Mouse (Mus musculus): Measurements from ENCODE around the gene Terf2ip. TPM values are rescaled to one million over a fixed set of nuclear protein-coding genes. Genes with fewer than 3 reads are reported as not detected.

Terf2ip gene
- polyA plus RNA-seq (2017; shearing (Covaris generic)) = 27.0 TPM

DNA sequence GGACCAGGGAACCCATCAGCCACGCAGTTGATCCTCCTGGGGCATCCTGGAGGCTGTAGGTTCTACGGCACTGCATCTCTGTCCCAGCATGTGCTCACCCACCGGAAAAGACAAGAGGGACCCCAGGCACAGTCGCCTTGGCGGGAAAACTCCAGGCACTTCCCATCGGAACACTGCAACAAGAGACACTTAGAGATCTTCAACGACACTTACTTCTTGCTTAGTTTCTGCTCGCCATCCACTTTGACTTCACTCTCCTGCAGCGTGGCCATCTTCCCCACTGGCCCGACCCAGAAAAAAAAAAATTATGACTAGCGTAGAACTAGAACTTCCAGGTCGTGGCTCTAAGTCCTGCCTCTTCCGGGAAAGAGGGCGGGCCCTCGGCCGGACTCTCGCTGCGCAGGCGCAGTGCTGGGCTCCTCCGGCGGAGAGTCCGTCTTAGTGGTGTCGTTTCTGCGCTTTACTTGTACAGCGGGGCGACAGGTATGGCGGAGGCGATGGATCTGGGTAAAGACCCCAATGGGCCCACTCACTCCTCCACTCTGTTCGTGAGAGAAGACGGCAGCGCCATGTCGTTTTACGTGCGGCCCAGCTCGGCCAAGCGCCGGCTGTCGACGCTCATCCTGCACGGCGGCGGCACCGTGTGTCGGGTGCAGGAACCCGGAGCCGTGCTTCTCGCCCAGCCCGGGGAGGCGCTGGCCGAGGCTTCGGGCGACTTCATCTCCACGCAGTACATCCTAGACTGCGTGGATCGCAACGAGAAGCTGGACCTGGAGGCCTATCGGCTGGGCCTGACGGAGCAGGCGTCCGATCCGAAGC is at the start of gene Terf2ip, which contains the start of gene Kars:
Gene Terf2ip, plus strand, starts transcription at position 402 of the 819 bp plus-strand sequence.
Gene Kars, minus strand, starts transcription at position 327 of the 819 bp plus-strand sequence.

DNA sequence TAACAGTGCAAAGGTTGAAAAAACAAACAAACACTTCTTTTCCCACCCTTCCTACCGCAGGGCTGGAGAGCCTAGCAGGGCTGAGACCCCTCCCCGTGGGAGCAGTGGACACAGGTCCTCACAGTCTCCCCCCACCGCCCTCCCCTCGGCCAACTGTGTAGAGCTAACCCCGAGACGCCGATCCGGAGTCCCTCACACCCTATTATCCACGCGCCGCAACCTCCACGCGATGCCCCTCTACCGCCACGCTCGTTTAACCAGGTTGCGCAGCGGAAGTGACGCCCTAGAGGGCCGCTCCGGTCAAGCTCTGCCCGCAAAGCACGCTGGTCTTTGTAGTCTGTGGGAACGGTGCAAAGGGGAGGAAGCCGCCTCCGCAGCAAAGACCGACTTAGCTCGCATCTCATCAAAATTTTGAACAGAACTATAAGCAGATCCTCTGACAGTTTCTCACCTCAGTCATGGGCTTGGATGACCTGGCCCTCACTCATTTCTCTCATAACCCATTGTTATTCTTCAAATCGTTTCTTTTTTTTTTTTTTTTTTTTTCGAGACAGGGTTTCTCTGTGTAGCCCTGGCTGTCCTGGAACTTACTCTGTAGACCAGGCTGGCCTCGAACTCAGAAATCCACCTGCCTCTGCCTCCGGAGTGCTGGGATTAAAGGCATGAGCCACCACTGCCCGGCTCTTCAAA is 19.0 kb upstream of the Terf2ip start, which contains the start of gene Adat1:
Gene Adat1, minus strand, starts transcription at position 290 of the 690 bp plus-strand sequence.

DNA sequence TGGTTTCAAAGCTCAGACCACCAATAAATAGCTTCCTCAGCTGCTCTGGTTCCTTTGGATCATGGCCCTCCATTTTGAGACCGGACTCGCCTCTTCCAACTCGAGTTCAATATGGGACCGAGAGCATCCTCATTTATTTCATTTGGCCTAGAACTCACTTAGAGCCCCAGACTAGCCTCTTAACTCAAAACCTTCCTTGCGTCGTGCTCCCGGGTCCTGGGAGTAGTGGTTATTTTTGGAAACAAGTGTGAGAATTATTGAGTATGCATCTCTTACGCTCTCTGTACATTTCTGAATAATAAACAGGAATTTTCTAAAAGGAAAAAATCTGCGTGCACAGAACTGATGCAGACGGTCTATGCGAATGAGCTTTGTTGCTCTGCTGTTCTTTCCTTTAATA is 3.7 kb downstream of the Terf2ip start, which contains the start of gene Gm6793:
Gene Gm6793, minus strand, starts transcription at position 101 of the 400 bp plus-strand sequence.

Other genes starting within 250 kb of the Terf2ip start
- gene Cfdp1, start 157.1 kb upstream of the Terf2ip start, polyA plus RNA-seq (2017; shearing (Covaris generic)) = 70.0 TPM
- 1.8 TPM for gene Tmem170, start 134.6 kb upstream of the Terf2ip start, polyA plus RNA-seq (2017; shearing (Covaris generic))
- not detected for gene Chst5, start 101.0 kb upstream of the Terf2ip start, polyA plus RNA-seq (2017; shearing (Covaris generic))
- 0.36 TPM for gene Tmem231, start 77.5 kb upstream of the Terf2ip start, polyA plus RNA-seq (2017; shearing (Covaris generic))
- 281 TPM for gene Gabarapl2, start 70.7 kb upstream of the Terf2ip start, polyA plus RNA-seq (2017; shearing (Covaris generic))
- gene Adat1, start 19.1 kb upstream of the Terf2ip start, polyA plus RNA-seq (2017; shearing (Covaris generic)) = 4.4 TPM
- 73.2 TPM for gene Kars, start 75 bp upstream of the Terf2ip start, polyA plus RNA-seq (2017; shearing (Covaris generic))
- 1.6 TPM for gene Gm6793, start 3.6 kb downstream of the Terf2ip start, polyA plus RNA-seq (2017; shearing (Covaris generic))

All from naive thymus-derived CD4-positive, alpha-beta T cell, adult 5 months (primary cell).